Mouse (Mus musculus): Measurements from ENCODE around the gene Dlx1. TPM values are rescaled to one million over a fixed set of nuclear protein-coding genes. Genes with fewer than 3 reads are reported as not detected.

The Dlx1 gene
- under 1 TPM in 1 of 2 experiments, not detected in 1; 0.11 TPM for total RNA-seq (2023)

DNA sequence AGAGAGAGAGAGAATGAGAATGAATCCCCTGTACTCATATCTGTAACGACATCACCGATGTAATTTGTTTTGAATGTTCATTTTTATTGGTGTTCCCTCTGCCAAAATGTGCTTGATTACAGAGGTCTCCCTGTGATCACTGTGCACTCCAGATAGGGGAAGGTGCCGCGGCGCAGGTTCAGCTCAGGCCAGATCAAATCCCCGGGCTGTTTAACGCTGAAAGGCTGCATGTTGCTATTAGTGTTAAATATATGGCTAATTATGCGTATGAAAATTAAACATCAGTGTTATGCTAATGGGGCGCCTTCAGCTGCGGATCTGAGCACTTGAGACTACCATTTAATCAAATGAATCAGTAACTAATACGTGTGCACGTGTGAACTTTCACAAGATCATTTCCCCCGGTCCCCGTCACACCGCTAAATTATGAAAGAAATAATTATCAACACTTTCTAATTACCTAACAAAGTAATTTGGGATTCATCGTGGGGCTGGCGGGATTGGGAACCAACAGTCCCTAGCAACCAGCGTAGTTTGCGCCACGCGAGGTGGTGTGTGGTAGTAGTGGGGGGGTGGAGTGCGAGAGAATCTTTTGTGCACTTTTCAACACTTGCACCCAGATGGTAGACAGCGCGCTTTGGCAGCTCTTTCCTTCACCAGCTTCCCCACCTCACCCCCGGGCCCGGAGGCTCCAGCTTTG lies at the start of gene Dlx1:
TSS of gene Dlx1 (plus strand) at position 100 of the 700 bp plus-strand sequence.

DNA sequence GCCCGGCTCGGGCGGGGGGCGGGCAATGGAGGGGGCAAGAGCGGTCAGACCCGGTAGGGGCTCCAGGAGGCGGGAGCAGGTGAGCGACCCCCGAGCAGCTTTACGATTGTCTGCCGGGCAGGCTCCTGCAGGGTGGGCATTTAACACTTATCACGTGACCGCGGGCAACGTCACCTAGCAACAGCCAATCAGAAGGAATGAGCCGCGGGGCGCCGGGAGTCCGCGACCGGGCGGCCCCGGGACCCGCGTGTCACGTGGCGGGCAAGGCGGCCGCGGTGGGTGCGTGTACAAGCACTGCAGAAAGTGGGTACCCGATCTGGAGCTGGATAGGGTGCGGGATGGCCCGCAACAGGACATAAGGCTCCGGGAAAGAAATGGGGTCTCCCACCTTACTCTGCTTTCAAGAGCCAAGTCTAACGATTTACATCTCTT lies 18.7 kb downstream of the Dlx1 start, which contains the start of gene Dlx2:
TSS of gene Dlx2 (minus strand) at position 115 of the 432 bp plus-strand sequence.

Other genes starting within 250 kb of the Dlx1 start
- gene Slc25a12, start 160.4 kb upstream of the Dlx1 start, total RNA-seq (2023): 10 to 100 TPM; 58.5 to 67.3 TPM
- gene Hat1, start 139.2 kb upstream of the Dlx1 start, total RNA-seq (2023): 10 to 100 TPM; 38.9 to 45.3 TPM
- 10 to 100 TPM; 10.2 to 12.6 TPM for gene Metap1d, start 74.8 kb upstream of the Dlx1 start, total RNA-seq (2023)
- gene Dlx2, start 18.6 kb downstream of the Dlx1 start, total RNA-seq (2023): not detected
- gene Itga6, start 217.5 kb downstream of the Dlx1 start, total RNA-seq (2023): 10 to 100 TPM; 23.4 to 26.0 TPM

Data from neutrophil, adult 83 days (primary cell).